Mouse (Mus musculus) adipose tissue, adult 10 weeks (tissue): ENCODE measurements around the gene Akap11. TPM values are rescaled to one million over a fixed set of nuclear protein-coding genes. Genes with fewer than 3 reads are reported as not detected.

Source experiments
- polyA plus RNA-seq: library from polyadenylated mRNA; stranded (reverse); fragments of 350-450 nt; fragmentation: Illumina TruSeq; extraction: RNeasy Lipid Tissue Mini Kit (QIAGEN cat#74804); gene quantifications from one replicate; pipeline ENCODE4 v1.2.3, GENCODE M21; 2014; ENCODE audit warnings: low read depth, low replicate concordance

Akap11 gene
- 19.2 TPM for polyA plus RNA-seq

DNA sequence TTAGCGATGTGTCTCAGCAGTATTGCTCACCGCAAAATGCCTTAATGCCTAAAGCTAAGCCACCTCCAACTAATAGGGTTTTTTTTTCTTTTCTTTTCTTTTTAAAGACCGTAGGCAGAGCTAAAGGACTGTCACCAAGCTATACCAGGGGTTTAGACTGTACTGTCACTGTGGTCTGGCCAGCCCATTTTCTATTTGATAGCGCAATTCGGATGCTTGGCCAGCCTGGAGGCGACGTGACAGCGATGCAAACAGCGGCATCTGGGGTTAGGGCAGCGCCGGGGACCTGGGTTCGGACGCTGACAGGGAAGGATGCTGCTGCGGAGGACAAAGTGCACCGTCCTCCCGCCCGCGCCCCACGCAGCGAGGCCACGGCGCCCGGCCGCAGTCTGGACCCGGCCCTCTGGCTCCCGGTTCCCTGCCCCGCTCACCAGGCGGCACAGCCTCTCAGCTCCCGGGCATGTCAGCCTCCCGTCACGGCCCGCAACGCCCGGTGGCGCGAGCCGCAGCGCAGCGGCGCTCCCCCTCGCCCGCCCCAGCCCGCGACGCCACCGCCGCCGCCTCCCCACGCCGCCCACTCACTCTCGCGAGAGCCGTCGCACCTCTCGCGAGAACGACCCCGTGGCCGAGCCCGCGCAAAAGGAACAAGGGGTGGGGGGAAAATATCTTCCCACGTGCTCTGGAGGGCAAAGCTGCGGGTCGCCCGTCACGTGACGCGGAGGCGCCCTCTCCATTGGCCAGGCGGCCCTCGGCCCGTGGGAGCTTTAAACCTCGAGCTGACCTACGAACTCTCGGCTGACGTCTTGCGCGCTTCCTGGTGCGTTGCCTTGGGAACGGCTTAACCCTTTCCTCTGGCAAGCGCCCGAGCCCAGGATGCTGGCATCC, at the start of gene Akap11:
Akap11 (minus strand) TSS at position 528 of the 885 bp plus-strand sequence.

Other genes with a start within 250 kb of the Akap11 start
- gene Tnfsf11, start 228.8 kb downstream of the Akap11 start, polyA plus RNA-seq, result not detected
- 2.5 TPM for gene Dgkh, start 196.0 kb upstream of the Akap11 start, polyA plus RNA-seq